Mouse (Mus musculus): ENCODE measurements around the gene Ssu72.
"Not testable (repeated sequence)": the region's sequence is repeated elsewhere in the genome, so short reads cannot be mapped to it uniquely, and the experiment has no call there.

Ssu72 gene

DNA sequence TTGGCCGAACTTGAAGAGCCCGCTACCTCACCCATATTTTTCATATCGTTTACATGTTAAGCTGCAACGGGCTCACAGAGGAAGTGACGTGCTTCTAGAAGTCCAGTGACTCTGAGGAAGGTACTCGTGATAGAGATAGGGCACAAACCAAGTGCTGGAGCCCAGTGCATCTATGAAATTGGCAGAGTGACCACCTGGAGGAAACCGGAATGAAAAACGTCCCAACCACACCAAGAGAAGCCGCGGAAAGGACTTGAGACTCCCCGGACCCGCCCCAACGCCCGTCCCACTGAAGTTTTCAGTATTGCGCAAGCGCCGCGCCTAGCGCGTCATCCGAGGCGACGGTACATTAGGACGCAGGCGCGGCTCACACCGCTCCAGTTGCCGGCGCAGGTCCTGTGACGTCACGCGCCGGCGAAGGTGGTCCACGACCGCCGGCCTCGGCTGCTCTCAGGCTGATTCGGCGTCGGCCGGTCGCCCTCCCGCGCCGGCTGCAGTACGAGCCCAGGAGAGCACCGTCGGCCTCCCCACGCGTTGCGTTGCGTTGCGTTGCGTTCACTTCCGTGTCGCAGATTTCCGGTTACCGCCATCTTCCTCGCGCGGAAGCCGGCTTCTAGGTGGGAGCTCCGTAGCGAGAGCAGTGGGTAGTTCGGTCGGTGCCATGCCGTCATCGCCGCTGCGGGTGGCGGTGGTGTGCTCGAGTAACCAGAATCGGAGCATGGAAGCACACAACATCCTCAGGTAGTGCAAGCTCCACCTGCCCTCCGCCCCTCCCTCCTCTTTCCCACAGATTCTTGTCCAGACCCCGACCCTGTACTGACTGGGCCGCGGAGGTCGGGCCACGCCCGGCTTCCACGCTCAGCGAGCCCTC lies at the start of gene Ssu72:
Ssu72 (plus strand) TSS at position 80 of the 871 bp plus-strand sequence.
- DNase-seq, result peak; percentile 98

GRCm38 (mm10) chr4:155656214-155656751 lies 48.3 kb upstream of the Ssu72 start:
- no peak for DNase-seq

DNA sequence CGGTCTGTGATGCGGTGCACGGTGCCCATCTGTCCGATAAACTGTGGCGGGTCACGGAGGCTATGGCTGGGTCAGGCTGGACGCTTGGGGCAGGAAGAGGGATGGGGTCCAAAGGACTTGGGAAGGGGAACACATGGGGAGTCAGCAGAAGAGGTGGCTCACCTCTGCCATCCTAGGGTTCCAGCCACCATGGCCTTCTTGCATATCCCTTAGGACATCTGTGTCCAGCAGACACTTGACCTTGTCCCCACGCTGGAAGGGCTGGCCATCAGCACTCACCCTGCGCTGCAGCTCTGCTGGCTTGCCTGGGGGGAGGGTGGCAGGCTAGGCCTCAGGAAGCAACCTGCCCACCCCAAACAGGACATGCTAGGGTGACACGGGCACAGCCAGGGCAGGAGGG lies 45.6 kb upstream of the Ssu72 start:
- DNase-seq, result no peak

- DNase-seq, result no peak
These were observed 44.0 kb upstream of the Ssu72 start for GRCm38 (mm10) chr4:155660641-155661040.

GRCm38 (mm10) chr4:155666903-155667302 lies 37.7 kb upstream of the Ssu72 start:
- DNase-seq, result no peak

- DNase-seq, result peak; percentile 100
These were observed 35.7 kb upstream of the Ssu72 start, which contains the start of gene Mib2 for GRCm38 (mm10) chr4:155668689-155669597. Gene Mib2 (minus strand): TSS chr4:155669198.

DNA sequence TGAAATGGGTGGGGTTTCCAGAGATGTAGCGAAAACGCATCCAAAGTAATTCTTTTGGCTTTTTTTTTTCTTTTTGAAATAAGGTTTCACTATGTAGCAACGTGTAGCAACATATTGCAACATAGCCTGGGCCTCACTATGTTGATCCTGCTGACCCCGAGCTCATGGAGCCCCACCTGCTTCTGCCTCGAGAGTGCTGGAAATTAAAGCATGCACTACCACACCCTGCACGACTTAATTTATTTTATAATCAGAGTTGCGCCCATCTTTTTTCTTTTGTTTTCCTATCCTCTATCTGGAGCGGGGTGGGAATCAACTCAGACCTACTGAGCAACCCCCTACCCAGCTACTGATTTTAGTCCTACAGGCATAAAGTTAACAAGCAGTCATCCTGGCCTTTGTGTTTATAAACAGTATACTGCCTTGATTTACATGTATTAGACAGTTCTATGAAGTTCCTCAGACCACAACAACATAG lies 35.0 kb upstream of the Ssu72 start:
- no peak for DNase-seq

DNA sequence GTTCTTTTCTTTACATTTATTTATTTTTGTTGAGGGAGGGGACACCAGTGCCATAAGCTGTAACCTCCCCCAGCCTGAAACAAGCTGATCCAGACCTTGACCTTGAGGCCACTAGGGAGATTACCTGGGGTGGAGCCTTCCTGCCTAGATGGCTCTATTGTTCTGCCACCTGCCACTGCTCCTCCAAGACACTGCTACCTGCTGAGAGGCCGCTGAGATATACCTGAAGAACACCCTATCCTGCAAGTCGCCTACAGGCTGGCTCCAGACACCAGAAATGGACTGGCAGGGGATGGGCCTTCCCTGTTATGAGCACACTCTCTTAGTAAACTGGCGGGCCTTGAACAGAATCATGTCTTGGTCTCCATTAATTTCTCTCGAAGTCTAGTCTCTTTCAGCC lies 34.4 kb upstream of the Ssu72 start:
- not testable (repeated sequence) for DNase-seq

- no peak for DNase-seq
These were observed 32.5 kb upstream of the Ssu72 start for GRCm38 (mm10) chr4:155672082-155672481.

DNA sequence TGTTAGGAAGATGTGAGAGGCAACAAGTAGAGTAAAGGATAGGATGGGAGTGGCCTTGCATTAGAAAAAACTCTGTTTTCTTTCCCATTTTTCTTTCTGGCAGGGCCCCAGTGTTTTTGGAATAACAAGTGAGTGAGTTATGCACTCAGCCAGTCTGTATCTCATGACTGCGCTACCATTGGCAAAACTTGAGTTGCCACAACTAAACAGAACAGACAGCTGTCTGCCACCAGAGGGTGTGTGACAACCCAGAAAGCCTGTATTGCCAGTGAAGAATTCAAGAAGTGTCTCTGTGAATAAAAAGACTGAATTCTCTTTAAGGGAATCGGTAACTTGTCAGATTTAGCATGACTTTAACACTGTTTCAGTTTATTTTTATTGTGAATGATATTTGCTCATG lies 28.6 kb upstream of the Ssu72 start:
- no peak for DNase-seq

GRCm38 (mm10) chr4:155683670-155684277 lies 20.8 kb upstream of the Ssu72 start:
- DNase-seq, result not testable (repeated sequence)

- not testable (repeated sequence) for DNase-seq
These were observed 16.8 kb upstream of the Ssu72 start for GRCm38 (mm10) chr4:155687764-155688163.

GRCm38 (mm10) chr4:155690571-155691375 lies 13.8 kb upstream of the Ssu72 start:
- no peak for DNase-seq

DNA sequence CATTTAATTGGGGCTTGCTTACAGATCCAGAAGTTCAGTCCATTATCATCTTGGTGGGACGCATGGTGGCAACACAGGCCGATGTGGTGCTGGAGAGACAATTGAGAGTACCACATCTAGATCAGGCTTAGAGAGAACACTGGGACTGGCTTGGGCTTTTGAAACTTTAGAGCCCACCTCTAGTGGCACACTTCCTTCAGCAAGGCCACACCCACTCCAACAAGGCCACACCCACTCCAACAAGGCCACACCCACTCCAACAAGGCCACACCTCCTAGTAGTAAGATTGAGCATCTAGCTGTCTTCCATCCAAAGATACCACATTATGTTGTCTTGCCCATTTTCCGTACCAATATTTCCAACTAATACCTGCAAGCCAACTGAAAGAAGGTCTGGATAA lies 12.2 kb upstream of the Ssu72 start:
- DNase-seq, result no peak

DNA sequence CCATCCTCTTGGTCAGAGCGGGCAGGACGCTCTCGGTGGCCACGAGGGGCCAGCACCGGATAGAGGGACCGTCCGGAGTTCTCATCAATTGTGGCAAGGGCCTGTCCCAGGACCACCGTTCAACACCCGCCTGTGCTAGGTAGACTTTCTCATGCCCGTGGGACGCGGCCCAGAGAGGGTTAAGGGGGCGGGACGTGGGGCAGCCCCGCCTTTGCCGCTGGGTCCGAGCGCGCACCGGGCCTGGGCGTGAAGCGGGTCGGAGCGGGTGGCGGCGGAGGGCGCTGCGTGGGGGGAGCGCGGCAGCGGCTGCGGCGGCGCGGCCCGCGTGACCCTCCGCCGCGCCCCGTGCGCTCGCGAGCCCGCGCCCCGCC lies 10.5 kb upstream of the Ssu72 start, which contains the start of gene Fndc10:
Fndc10 (plus strand) TSS at position 232 of the 371 bp plus-strand sequence.
- peak; percentile 81 for DNase-seq

DNA sequence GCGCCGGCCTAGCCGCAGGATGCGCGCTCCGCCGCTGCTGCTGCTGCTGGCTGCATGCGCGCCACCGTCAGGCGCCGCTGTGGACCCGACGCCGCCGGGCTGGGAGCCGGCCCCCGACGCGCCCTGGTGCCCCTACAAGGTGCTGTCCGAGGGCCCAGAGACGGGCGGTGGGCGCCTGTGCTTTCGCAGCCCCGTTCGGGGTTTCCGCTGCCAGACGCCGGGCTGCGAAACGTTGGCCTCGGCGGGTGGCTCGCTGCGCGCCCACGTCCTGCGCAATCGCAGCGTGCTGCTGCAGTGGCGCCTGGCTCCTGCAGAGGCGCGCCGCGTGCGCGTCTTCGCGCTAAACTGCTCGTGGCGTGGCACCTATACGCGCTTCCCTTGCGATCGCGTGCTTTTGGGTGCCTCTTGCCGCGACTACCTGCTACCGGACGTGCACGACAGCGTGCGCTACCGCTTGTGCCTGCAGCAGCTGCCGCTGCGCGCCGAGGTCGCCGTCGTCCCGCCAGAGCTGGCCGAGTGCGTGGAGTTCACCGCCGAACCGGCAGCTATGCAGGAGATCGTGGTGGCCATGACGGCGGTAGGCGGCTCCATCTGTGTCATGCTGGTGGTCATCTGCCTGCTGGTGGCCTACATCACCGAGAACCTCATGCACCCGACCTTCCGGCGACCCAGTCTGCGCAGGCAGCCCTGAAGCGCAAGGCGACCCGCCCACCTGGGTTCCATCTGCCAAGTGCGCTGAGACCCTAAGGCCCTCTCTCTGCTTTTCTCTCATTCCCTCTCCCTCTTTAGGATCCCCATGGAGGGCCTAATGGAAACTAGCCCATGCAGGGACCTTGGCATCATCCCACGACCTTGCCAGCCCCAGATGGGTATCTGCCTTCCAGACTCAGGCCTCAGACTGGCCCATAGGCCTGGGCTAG lies 9.9 kb upstream of the Ssu72 start:
- peak; percentile 79 for DNase-seq

- no peak for DNase-seq
These were observed 9.0 kb upstream of the Ssu72 start for GRCm38 (mm10) chr4:155695531-155696062.

GRCm38 (mm10) chr4:155696261-155697255 lies 8.0 kb upstream of the Ssu72 start:
- DNase-seq, result no peak

DNA sequence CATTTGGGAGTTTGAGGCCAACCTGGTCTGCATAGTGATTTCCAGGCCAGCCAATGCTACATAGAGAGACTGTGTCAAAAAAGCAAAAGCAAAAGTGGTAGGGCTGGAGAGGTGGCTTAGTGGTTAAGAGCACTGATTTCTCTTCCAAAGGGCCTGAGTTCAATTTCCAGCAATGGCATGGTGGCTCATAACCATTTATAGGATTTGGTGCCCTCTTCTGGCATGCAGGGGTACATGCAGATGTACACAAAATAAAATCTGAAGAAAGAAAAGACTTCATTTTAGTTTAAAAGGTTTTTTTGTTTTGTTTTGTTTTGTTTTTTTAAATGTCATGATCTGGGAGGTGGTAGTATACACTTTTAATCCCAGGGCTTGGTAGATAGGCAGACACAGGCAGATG lies 4.2 kb upstream of the Ssu72 start:
- DNase-seq, result peak; percentile 57
